Mouse (Mus musculus) embryonic stem cell, embryonic (primary cell): ENCODE measurements at regions not wholly inside any gene's neighbourhood (a gene's known extent, or its start where the extent isn't known, plus 50 kb on each side); places are given as distances from the start of the nearest gene placed in this dataset.

Experiments used
- CTCF ChIA-PET, 4 experiments: fragments of 300-600 bp in 2 of 4; fragments of 350-600 bp in 2 of 4; sonication (Branson Sonifier 250); formaldehyde crosslinking; loops; one replicate each; lab custom pipeline; 2022; ENCODE audit warnings: inconsistent platforms in 2 of 4; lab: Charles Lee
- POLR2A ChIA-PET, 4 experiments: fragments of 300-600 bp in 2 of 4; fragments of 350-600 bp in 2 of 4; sonication (Branson Sonifier 250); formaldehyde crosslinking; loops; one replicate each; lab custom pipeline; 2022; ENCODE audit warnings: antibody characterized with exemption in 4 of 4, inconsistent platforms in 1 of 4; lab: Charles Lee

DNA sequence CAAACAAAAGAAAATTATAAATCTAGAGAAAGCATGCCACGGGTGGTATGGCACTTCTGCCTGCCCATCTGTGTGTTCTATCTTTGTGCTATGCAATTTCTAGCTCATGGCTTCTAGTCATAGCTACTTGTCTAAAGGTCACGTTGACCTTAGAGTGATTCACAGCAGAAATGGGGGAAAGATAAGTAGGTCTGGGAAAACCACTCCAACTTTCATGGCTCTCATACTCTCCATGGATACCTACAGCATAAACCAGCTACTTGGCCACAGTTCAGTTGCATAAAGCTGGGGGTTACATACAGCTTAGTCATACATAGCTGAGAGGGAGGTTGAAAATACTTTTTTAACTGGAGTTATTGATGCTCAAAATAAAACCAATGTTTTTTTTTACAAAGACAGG is 100.6 kb upstream of the Trpc6 start:
- ChIA-PET POLR2A (interaction anchor here in 1 of 4 experiments (1.0 kb wide), 1 partner anchor 10 kb away, joined by 3 read pairs; no protein-coding TSS in a partner anchor), CTCF (no interaction called here)

DNA sequence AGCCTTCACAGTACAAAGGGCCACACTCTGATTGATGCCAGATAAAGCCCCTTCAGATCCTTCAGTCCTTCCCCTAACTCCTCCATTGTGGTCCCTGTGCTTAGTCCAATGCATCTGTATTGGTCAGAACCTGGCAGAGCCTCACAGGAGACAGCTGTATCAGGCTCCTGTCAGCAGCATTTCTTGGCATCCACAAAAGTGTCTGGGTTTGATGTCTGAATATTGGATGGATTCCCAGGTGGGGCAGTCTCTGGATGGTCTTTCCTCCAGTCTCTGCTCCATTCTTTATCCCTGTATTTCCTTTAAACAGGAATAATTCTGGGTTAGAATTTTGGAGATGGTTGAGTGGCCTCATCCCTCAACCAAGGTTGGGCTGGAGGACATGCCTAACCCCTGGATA is 92.5 kb upstream of the Trpc6 start:
- ChIA-PET CTCF (no interaction called here), POLR2A (no interaction called here)

DNA sequence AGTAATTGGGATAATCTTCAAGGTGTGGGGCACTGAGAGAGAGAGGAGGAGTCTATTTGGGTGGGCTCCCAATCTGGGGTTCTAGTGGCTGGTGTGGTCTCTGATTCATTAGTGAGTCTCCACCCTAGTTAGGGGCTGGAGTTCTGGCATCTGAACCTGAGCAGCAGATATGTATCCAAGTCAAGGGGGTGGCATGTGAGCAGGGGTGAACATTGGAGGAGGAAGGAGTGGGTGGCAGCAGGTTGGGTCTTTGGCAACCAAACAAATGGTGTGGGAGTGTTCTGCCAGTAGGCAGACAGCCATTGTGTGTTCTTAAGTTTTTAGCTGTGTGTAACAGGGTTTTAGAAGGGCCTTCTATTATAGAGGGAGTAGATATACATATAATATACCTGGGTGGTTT is 90.4 kb upstream of the Trpc6 start:
- ChIA-PET CTCF (no interaction called here), POLR2A (no interaction called here)

DNA sequence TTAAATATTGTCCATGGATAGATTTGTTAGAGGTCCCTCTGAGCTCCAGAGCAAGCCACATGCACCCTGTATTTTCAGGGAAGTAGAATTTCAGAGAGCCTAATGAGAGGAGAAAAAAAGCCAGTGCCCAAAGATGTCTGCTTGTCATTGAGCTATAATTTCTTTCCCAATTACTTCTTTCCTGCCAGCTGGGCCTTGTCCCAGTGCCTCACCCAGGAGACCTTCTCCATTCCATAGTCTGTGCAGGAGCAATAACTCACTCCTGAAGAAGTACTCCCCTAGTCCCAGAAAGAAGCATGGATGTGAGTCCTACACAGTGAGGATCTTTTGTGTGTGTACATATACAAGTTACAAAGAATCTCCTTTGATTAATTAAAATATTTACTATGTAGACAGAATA is 89.4 kb upstream of the Trpc6 start:
- ChIA-PET POLR2A (no interaction called here), CTCF (no interaction called here)

DNA sequence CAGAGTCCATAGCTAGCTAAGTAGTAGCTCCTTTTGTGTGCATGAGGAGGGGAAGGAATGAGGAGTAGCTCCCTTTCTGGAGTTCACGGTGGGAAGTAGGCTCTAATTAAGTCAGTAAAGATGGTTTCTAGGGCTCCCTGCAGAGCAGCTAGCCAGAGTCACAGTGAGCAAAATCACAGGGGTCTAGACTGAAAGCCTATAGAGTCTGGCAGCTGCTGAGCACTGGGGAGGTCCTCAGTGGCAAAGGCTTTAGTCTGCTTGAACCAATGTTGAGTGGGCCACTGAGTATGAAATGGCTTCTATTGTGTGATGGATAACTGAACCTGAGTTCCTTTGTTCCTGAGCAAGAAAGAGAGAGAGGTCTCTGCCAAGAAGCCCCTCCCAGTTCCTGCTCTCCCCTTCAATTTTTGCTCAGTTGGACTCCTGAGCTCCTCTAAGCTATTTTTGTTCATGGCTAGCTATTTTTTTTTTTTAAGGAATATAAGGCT is 84.8 kb upstream of the Trpc6 start:
- ChIA-PET CTCF (interaction anchor here in 1 of 4 experiments (0.6 kb wide), 1 partner anchor 378 kb away, joined by 7 read pairs; no protein-coding TSS in a partner anchor), POLR2A (no interaction called here)

DNA sequence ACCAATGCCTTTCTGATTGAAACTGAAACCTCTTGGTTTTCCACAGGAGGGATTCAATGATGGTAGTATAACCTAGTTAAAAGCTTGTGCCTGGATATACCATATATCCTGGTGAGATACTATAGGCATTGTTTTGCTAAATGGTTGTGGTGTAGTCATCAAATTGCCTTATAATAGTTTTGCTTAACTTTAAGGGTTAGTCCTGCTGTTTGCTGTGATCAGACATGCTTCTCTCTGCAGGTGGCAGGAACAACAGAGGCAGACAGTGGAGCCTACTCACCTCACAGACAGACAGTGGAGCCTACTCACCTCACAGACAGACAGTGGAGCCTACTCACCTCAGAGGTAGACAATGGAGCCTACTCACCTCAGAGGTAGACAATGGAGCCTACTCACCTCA is 82.2 kb upstream of the Trpc6 start:
- CTCF ChIA-PET = no interaction called here

DNA sequence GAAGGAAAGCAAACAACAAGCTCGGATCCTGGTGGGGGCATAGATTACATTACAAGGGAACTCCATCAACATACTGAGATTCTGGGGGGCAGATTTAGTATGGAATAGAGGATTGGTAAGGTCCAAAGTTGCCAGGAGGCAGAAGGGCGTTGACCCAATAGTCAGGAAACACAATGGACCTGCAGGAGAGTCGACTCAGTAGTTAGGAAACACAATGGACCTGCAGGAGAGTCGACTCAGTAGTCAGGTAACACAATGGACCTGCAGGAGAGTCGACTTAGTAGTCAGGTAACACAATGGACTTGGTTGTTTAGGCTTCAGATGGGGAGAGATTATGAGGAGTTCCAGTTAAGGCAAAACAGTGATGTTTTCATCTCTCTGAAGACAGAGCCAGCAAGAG is 81.1 kb upstream of the Trpc6 start:
- ChIA-PET POLR2A (interaction anchor here in 1 of 4 experiments (1.0 kb wide), 1 partner anchor 82 kb away, joined by 4 read pairs; no protein-coding TSS in a partner anchor), CTCF (no interaction called here)

More for the DNA sequence above, 82.2 kb upstream of the Trpc6 start:
- POLR2A ChIA-PET = no interaction called here

DNA sequence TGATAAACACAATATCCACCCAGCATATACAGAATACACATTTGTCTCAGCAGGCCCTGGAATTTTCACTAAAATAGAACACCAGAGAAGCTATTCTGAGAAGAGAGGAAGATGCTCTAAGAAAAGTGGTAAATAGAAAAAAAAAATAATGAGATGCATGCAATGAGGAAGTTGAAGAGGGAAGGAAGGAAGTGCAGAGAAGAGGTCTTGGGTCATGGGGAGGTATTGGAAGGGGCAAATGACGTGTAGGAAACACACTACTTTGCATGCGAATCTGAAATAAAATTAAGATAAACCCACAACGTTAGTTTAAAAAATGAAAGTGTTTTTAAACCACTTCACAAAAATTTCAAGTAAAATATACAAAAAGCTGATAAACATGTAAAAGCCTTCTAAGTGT is 57.4 kb upstream of the Trpc6 start:
- ChIA-PET POLR2A (no interaction called here), CTCF (no interaction called here)

DNA sequence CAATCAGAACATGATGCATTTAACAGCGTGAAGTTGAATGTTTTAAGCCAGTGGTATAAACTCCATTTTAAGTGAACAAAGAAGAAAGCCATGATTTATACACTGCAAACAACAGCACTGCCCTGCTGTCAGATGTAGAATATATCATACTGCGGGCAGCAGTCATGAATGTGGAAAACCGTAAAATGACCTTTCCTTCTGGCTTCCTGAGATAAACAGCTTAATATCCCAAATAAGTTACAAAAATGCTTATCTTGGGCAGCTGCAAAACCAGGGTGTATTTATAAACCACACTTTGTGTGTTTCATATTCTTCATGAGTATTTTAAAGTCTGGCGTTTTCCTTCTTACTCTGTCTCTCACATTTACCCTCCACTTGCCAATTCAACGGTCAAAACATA is 56.1 kb upstream of the Trpc6 start:
- ChIA-PET CTCF (no interaction called here), POLR2A (interaction anchor here in 1 of 4 experiments (0.6 kb wide), 1 partner anchor 27 kb away, joined by 3 read pairs; no protein-coding TSS in a partner anchor)
